Mouse (Mus musculus) MEL (cell line): ENCODE measurements around the gene Aco2. TPM values are rescaled to one million over a fixed set of nuclear protein-coding genes. Genes with fewer than 3 reads are reported as not detected.

ENCODE experiments used
- DNase-seq: peaks from one replicate; pipeline ENCODE4 v3.0.0; 2011; ENCODE audit warnings: low read depth, low spot score
- H3K27ac ChIP-seq: 2 replicates; pipeline ENCODE4 v1.5.1; 2012; ENCODE audit warnings: low read depth, mild to moderate bottlenecking, control low read depth, low read length, moderate library complexity; ENCODE audit not compliant: control insufficient read depth
- H3K27me3 ChIP-seq, 2 experiments: fragments of 150-350 bp in 1 of 2; sonication (generic) in 1 of 2; 2 replicates each; pipeline ENCODE4 v1.6.1; 2012; ENCODE audit warnings: low read length in 2 of 2, mild to moderate bottlenecking in 2 of 2, improper control_type of control experiment in 1 of 2, moderate library complexity in 1 of 2; ENCODE audit not compliant: insufficient read depth in 2 of 2, control insufficient read depth in 1 of 2
- H3K36me3 ChIP-seq, 2 experiments: 2 replicates each; pipeline ENCODE4 v1.6.1; 2012 to 2014; ENCODE audit warnings: low read length in 2 of 2, improper control_type of control experiment in 1 of 2, inconsistent platforms in 1 of 2, mild to moderate bottlenecking in 1 of 2; ENCODE audit not compliant: insufficient read depth in 2 of 2, control insufficient read depth in 1 of 2
- H3K4me1 ChIP-seq, 2 experiments: fragments of 150-350 bp in 1 of 2; sonication (generic) in 1 of 2; 2 replicates each; pipeline ENCODE4 v1.6.1; 2012; ENCODE audit warnings: low read length in 2 of 2, improper control_type of control experiment in 1 of 2, mild to moderate bottlenecking in 1 of 2; ENCODE audit not compliant: insufficient read depth in 2 of 2, control insufficient read depth in 1 of 2
- H3K4me3 ChIP-seq, 2 experiments: fragments of 150-350 bp in 1 of 2; sonication (generic) in 1 of 2; 2 replicates each; pipeline ENCODE4 v1.5.1; 2012; ENCODE audit warnings: low read depth in 2 of 2, low read length in 2 of 2, mild to moderate bottlenecking in 2 of 2, moderate library complexity in 2 of 2, control low read depth in 1 of 2, improper control_type of control experiment in 1 of 2; ENCODE audit not compliant: control insufficient read depth in 1 of 2, insufficient read depth in 1 of 2
- H3K79me2 ChIP-seq: 2 replicates; pipeline ENCODE4 v1.6.1; 2012; ENCODE audit warnings: mild to moderate bottlenecking, low read length, moderate library complexity; ENCODE audit not compliant: control insufficient read depth, poor library complexity, insufficient read depth
- H3K9ac ChIP-seq: 2 replicates; pipeline ENCODE4 v1.6.1; 2012; ENCODE audit warnings: low read depth, mild to moderate bottlenecking, control low read depth, low read length, moderate library complexity; ENCODE audit not compliant: control insufficient read depth, poor library complexity, severe bottlenecking
- H3K9me3 ChIP-seq: fragments of 150-350 bp; sonication (generic); replicated peaks from 2 replicates; pipeline ENCODE4 v1.6.1; 2012; ENCODE audit warnings: mild to moderate bottlenecking, low read length, improper control_type of control experiment, moderate library complexity; ENCODE audit not compliant: insufficient read depth
- BHLHE40 ChIP-seq: IDR thresholded peaks from 2 replicates; pipeline ENCODE4 v1.6.1; 2012; ENCODE audit warnings: low read depth, mild to moderate bottlenecking, inconsistent platforms, low read length, improper control_type of control experiment, borderline replicate concordance
- CHD1 ChIP-seq: IDR thresholded peaks from 2 replicates; pipeline ENCODE4 v1.6.1; 2012; ENCODE audit warnings: low read depth, mild to moderate bottlenecking, inconsistent platforms, low read length, improper control_type of control experiment
- CHD2 ChIP-seq: IDR thresholded peaks from 2 replicates; pipeline ENCODE4 v1.6.1; 2011; ENCODE audit warnings: low read length, improper control_type of control experiment
- ELF1 ChIP-seq: IDR thresholded peaks from 2 replicates; pipeline ENCODE4 v1.6.1; 2014; ENCODE audit warnings: low read depth, mild to moderate bottlenecking, inconsistent platforms, low read length, improper control_type of control experiment, moderate library complexity
- EP300 ChIP-seq, 2 experiments: IDR thresholded peaks; 2 replicates each; pipeline ENCODE4 v1.6.1; 2011; ENCODE audit warnings: improper control_type of control experiment in 2 of 2, low read length in 2 of 2, low read depth in 1 of 2, mild to moderate bottlenecking in 1 of 2
- GABPA ChIP-seq: IDR thresholded peaks from 2 replicates; pipeline ENCODE4 v1.6.1; 2012; ENCODE audit warnings: low read depth, mild to moderate bottlenecking, inconsistent platforms, low read length, improper control_type of control experiment, moderate library complexity
- JUND ChIP-seq: IDR thresholded peaks from 2 replicates; pipeline ENCODE4 v1.6.1; 2011; ENCODE audit warnings: low read depth, mild to moderate bottlenecking, improper control_type of control experiment, low read length
- KAT2A ChIP-seq: conservative IDR thresholded peaks from 2 replicates; pipeline ENCODE4 v1.6.1; 2012; ENCODE audit warnings: low read depth, low read length, improper control_type of control experiment, inconsistent platforms
- MAFK ChIP-seq: IDR thresholded peaks from 2 replicates; pipeline ENCODE4 v1.6.1; 2011; ENCODE audit warnings: low read depth, mild to moderate bottlenecking, low read length, improper control_type of control experiment, borderline replicate concordance
- MAZ ChIP-seq: IDR thresholded peaks from 2 replicates; pipeline ENCODE4 v1.6.1; 2012; ENCODE audit warnings: low read depth, mild to moderate bottlenecking, inconsistent platforms, low read length, improper control_type of control experiment
- MEF2A ChIP-seq: IDR thresholded peaks from 2 replicates; pipeline ENCODE4 v1.6.1; 2014; ENCODE audit warnings: low read depth, mild to moderate bottlenecking, inconsistent platforms, low read length, improper control_type of control experiment; ENCODE audit not compliant: poor library complexity, insufficient replicate concordance, severe bottlenecking; ENCODE audit errors: extremely low read depth
- MYC ChIP-seq: IDR thresholded peaks from 2 replicates; pipeline ENCODE4 v1.6.1; 2011; ENCODE audit warnings: low read depth, mild to moderate bottlenecking, low read length, improper control_type of control experiment, moderate library complexity
- NELFE ChIP-seq: IDR thresholded peaks from 2 replicates; pipeline ENCODE4 v1.6.1; 2011; ENCODE audit warnings: low read depth, low read length, improper control_type of control experiment
- POLR2A ChIP-seq, 2 experiments: IDR thresholded peaks; 2 replicates each; pipeline ENCODE4 v1.6.1; 2011 to 2012; ENCODE audit warnings: low read length in 2 of 2, mild to moderate bottlenecking in 2 of 2, control low read depth in 1 of 2, improper control_type of control experiment in 1 of 2, low read depth in 1 of 2, moderate library complexity in 1 of 2; ENCODE audit not compliant: control insufficient read depth in 1 of 2, insufficient read depth in 1 of 2, poor library complexity in 1 of 2
- POLR2AphosphoS2 ChIP-seq: IDR thresholded peaks from 2 replicates; pipeline ENCODE4 v1.6.1; 2011; ENCODE audit warnings: low read length, improper control_type of control experiment
- POLR2AphosphoS5 ChIP-seq: IDR thresholded peaks from 2 replicates; pipeline ENCODE4 v1.6.1; 2012; ENCODE audit warnings: low read depth, borderline replicate concordance, mild to moderate bottlenecking, inconsistent platforms, low read length, moderate library complexity, mixed read lengths
- RCOR1 ChIP-seq: IDR thresholded peaks from 2 replicates; pipeline ENCODE4 v1.6.1; 2012; ENCODE audit warnings: low read depth, mild to moderate bottlenecking, inconsistent platforms, low read length, improper control_type of control experiment
- TBP ChIP-seq: IDR thresholded peaks from 2 replicates; pipeline ENCODE4 v1.8.0; 2011; ENCODE audit warnings: low read depth, low read length, improper control_type of control experiment
- UBTF ChIP-seq: IDR thresholded peaks from 2 replicates; pipeline ENCODE4 v1.6.1; 2012; ENCODE audit warnings: low read depth, mild to moderate bottlenecking, inconsistent platforms, low read length, improper control_type of control experiment, moderate library complexity, borderline replicate concordance; ENCODE audit not compliant: insufficient read depth
- USF1 ChIP-seq: IDR thresholded peaks from 2 replicates; pipeline ENCODE4 v1.6.1; 2014; ENCODE audit warnings: low read depth, mild to moderate bottlenecking, inconsistent platforms, low read length, improper control_type of control experiment, moderate library complexity
- USF2 ChIP-seq, 2 experiments: IDR thresholded peaks; 2 replicates each; pipeline ENCODE4 v1.6.1; 2011 to 2012; ENCODE audit warnings: improper control_type of control experiment in 2 of 2, low read length in 2 of 2, borderline replicate concordance in 1 of 2, inconsistent platforms in 1 of 2, low read depth in 1 of 2, mild to moderate bottlenecking in 1 of 2; ENCODE audit not compliant: insufficient read depth in 1 of 2
- ZC3H11A ChIP-seq: IDR thresholded peaks from 2 replicates; pipeline ENCODE4 v1.6.1; 2012; ENCODE audit warnings: low read depth, mild to moderate bottlenecking, inconsistent platforms, low read length, improper control_type of control experiment
- polyA plus RNA-seq, 2 experiments: library from polyadenylated mRNA; stranded (reverse) in 1 of 2; unstranded in 1 of 2; fragments of >175 nt in 1 of 2; fragments of >200 nt in 1 of 2; gene quantifications; 2 replicates each; pipeline versions ENCODE4 v1.2.1 to v1.2.4; 2012; ENCODE audit warnings: low replicate concordance in 2 of 2, low read depth in 1 of 2; ENCODE audit not compliant: insufficient read length in 2 of 2, insufficient read depth in 1 of 2, missing spikeins in 1 of 2
- total RNA-seq: library from RNA; depleted of rRNA; stranded (reverse); fragments of 300-350 nt; gene quantifications from 2 replicates; pipeline ENCODE4 v1.2.3, GENCODE M21; 2012

Gene Aco2
- total and polyA plus RNA-seq, 3 experiments: 248 to 1,242 (median 447) TPM

- Histone ChIP-seq H3K9ac (no peak overlapping the region), H3K4me1 (no peaks in the 10 kb centered on the region), H3K27me3 (no peaks in the 10 kb centered on the region), H3K27ac (no peak overlapping the region)
- TF ChIP-seq ZC3H11A: no peak
- TF ChIP-seq USF2 (IDR thresholded peaks at IDR 0.05; ENCODE audit: borderline replicate concordance in 1 of 2, insufficient read depth in 1 of 2, low read depth in 1 of 2, low read length in 2 of 2): no peak
- TF ChIP-seq NELFE: no peak
- no peak for TF ChIP-seq GABPA
- no peak for TF ChIP-seq POLR2A (IDR thresholded peaks at IDR 0.05; ENCODE audit: control insufficient read depth in 1 of 2, insufficient read depth in 1 of 2, low read depth in 1 of 2, low read length in 2 of 2, poor library complexity in 1 of 2)
- no peak for TF ChIP-seq MAFK
- TF ChIP-seq, all 39 proteins: peak for 0
- DNase-seq: no peak
- Histone ChIP-seq H3K79me2 (no peaks in the 10 kb centered on the region), H3K9me3 (no peaks in the 10 kb centered on the region), H3K4me3 (no peak overlapping the region), H3K36me3 (peaks cover 0 to 2% of the 10 kb centered on the region in 2 experiments; a peak in 1 of 4 replicates)
Observed at GRCm38 (mm10) chr15:81952310-81952709, 80.2 kb downstream of the Aco2 start.

GRCm38 (mm10) chr15:81954151-81954583 lies 82.1 kb downstream of the Aco2 start:
- peaks cover 2 to 5% of the 10 kb centered on the region in 2 experiments; a peak in 3 of 4 replicates for H3K36me3 ChIP-seq
- no peaks in the 10 kb centered on the region for H3K27me3 ChIP-seq
- H3K9ac ChIP-seq: no peak overlapping the region
- H3K4me1 ChIP-seq: peaks cover 0 to 5% of the 10 kb centered on the region in 2 experiments; a peak in 2 of 4 replicates
- H3K9me3 ChIP-seq: no peaks in the 10 kb centered on the region
- H3K4me3 ChIP-seq: no peak overlapping the region
- TF ChIP-seq MEF2A (no peak), CHD1 (no peak), MAZ (no peak), USF1 (no peak), RCOR1 (no peak), NELFE (no peak), MYC (no peak), UBTF (no peak)
- H3K27ac ChIP-seq: no peak overlapping the region
- no peaks in the 10 kb centered on the region for H3K79me2 ChIP-seq
- DNase-seq: no peak

DNA sequence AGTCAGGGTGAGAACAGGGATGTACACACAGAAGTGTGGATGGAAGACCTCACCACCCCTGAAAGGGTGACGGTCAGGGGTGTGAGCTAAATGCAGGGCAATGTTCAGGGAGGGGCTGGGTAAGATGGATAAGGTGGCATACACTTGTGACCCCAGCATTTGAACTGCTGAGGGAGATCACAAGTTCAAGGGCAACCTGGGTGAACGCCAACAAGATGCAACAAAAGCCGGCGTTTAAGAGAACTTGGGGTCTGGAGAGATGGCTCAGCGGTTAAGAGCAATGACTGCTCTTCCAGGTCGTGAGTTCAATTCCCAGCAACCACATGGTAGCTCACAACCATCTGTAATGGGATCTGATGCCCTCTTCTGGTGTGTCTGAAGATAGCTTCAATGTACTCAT lies 82.6 kb downstream of the Aco2 start:
- no peaks in the 10 kb centered on the region for H3K9me3 ChIP-seq
- H3K79me2 ChIP-seq: 0 out of 2 replicates have a peak, but pooled peaks cover 2% of the 10 kb centered on the region
- H3K4me3 ChIP-seq: no peak overlapping the region
- no peak overlapping the region for H3K27ac ChIP-seq
- peaks cover 0 to 8% of the 10 kb centered on the region in 2 experiments; a peak in 2 of 4 replicates for H3K4me1 ChIP-seq
- DNase-seq: no peak
- TF ChIP-seq GABPA: no peak
- TF ChIP-seq CHD2: no peak
- no peak for TF ChIP-seq JUND
- no peak for TF ChIP-seq POLR2AphosphoS5
- no peak for TF ChIP-seq USF1
- no peak for TF ChIP-seq TBP
- TF ChIP-seq UBTF: no peak
- no peak for TF ChIP-seq BHLHE40
- no peak for TF ChIP-seq POLR2AphosphoS2
- no peak for TF ChIP-seq ELF1
- TF ChIP-seq EP300 (IDR thresholded peaks at IDR 0.05; ENCODE audit: low read depth in 1 of 2, low read length in 2 of 2): no peak
- TF ChIP-seq KAT2A: no peak
- H3K9ac ChIP-seq: no peak overlapping the region
- H3K27me3 ChIP-seq: no peaks in the 10 kb centered on the region
- H3K36me3 ChIP-seq: peaks cover 2 to 5% of the 10 kb centered on the region in 2 experiments; a peak in 3 of 4 replicates
